Mouse (Mus musculus): ENCODE measurements around the gene Gm10717. TPM values are rescaled to one million over a fixed set of nuclear protein-coding genes. Genes with fewer than 3 reads are reported as not detected.
"Not testable (repeated sequence)": the region's sequence is repeated elsewhere in the genome, so short reads cannot be mapped to it uniquely, and the experiment has no call there.

Gene Gm10717
- 0.34 and 0.53 TPM in 2 replicates for polyA plus RNA-seq (2014; fragmentation: Nextera tagmentation; extraction: Ambion mirVana)

GRCm38 (mm10) chr9:3024912-3025467 is at the start of gene Gm10717:
Gene Gm10717, plus strand, starts transcription at chr9:3025417.
- not testable (repeated sequence) for H3K9me3 ChIP-seq (ENCODE audit: control insufficient read depth, low read length); H3K4me2 ChIP-seq (ENCODE audit: low read length); H3K4me1 ChIP-seq (ENCODE audit: control insufficient read depth in 2 of 2, insufficient read depth in 2 of 2, low read length in 2 of 2); ATAC-seq (ENCODE audit: insufficient number of reproducible peaks, insufficient read depth, low FRiP score, low read depth); H3K27me3 ChIP-seq (ENCODE audit: control insufficient read depth, insufficient read depth, low read length); H3K36me3 ChIP-seq (ENCODE audit: control insufficient read depth, insufficient read depth, low read length); H3K27ac ChIP-seq (replicated peaks in 1 of 2; ENCODE audit: control insufficient read depth in 1 of 2, insufficient read depth in 1 of 2, low read depth in 2 of 2, low read length in 2 of 2); H3K9ac ChIP-seq (ENCODE audit: low read length); H3K4me3 ChIP-seq (ENCODE audit: control insufficient read depth in 1 of 2, insufficient read depth in 1 of 2, low read depth in 1 of 2, low read length in 2 of 2)
- 65% methylated on average over 12 of the region's 12 CpGs for WGBS

GRCm38 (mm10) chr9:3000445-3000972 is 24.7 kb upstream of the Gm10717 start, which contains the start of gene Gm10722:
Gene Gm10722, plus strand, starts transcription at chr9:3000922.
- not testable (repeated sequence) for H3K36me3 ChIP-seq (ENCODE audit: control insufficient read depth, insufficient read depth, low read length); H3K27me3 ChIP-seq (ENCODE audit: control insufficient read depth, insufficient read depth, low read length); H3K9ac ChIP-seq (ENCODE audit: low read length); H3K9me3 ChIP-seq (ENCODE audit: control insufficient read depth, low read length); H3K4me1 ChIP-seq (ENCODE audit: control insufficient read depth in 2 of 2, insufficient read depth in 2 of 2, low read length in 2 of 2); H3K27ac ChIP-seq (replicated peaks in 1 of 2; ENCODE audit: control insufficient read depth in 1 of 2, insufficient read depth in 1 of 2, low read depth in 2 of 2, low read length in 2 of 2); H3K4me2 ChIP-seq (ENCODE audit: low read length); H3K4me3 ChIP-seq (ENCODE audit: control insufficient read depth in 1 of 2, insufficient read depth in 1 of 2, low read depth in 1 of 2, low read length in 2 of 2); ATAC-seq (ENCODE audit: insufficient number of reproducible peaks, insufficient read depth, low FRiP score, low read depth)
- 62% methylated on average over 12 of the region's 12 CpGs for WGBS

- H3K9ac ChIP-seq (ENCODE audit: low read length); H3K4me1 ChIP-seq (ENCODE audit: control insufficient read depth in 2 of 2, insufficient read depth in 2 of 2, low read length in 2 of 2); H3K9me3 ChIP-seq (ENCODE audit: control insufficient read depth, low read length); H3K36me3 ChIP-seq (ENCODE audit: control insufficient read depth, insufficient read depth, low read length); H3K4me2 ChIP-seq (ENCODE audit: low read length); H3K4me3 ChIP-seq (ENCODE audit: control insufficient read depth in 1 of 2, insufficient read depth in 1 of 2, low read depth in 1 of 2, low read length in 2 of 2); ATAC-seq (ENCODE audit: insufficient number of reproducible peaks, insufficient read depth, low FRiP score, low read depth); H3K27me3 ChIP-seq (ENCODE audit: control insufficient read depth, insufficient read depth, low read length); H3K27ac ChIP-seq (replicated peaks in 1 of 2; ENCODE audit: control insufficient read depth in 1 of 2, insufficient read depth in 1 of 2, low read depth in 2 of 2, low read length in 2 of 2): not testable (repeated sequence)
- WGBS, result 60% methylated on average over 8 of the region's 8 CpGs
These were observed 24.2 kb upstream of the Gm10717 start for GRCm38 (mm10) chr9:3001006-3001405.

GRCm38 (mm10) chr9:3001948-3002659 is 23.1 kb upstream of the Gm10717 start:
- H3K4me1 ChIP-seq (ENCODE audit: control insufficient read depth in 2 of 2, insufficient read depth in 2 of 2, low read length in 2 of 2); H3K36me3 ChIP-seq (ENCODE audit: control insufficient read depth, insufficient read depth, low read length); H3K4me3 ChIP-seq (ENCODE audit: control insufficient read depth in 1 of 2, insufficient read depth in 1 of 2, low read depth in 1 of 2, low read length in 2 of 2); H3K4me2 ChIP-seq (ENCODE audit: low read length); H3K27me3 ChIP-seq (ENCODE audit: control insufficient read depth, insufficient read depth, low read length); H3K27ac ChIP-seq (replicated peaks in 1 of 2; ENCODE audit: control insufficient read depth in 1 of 2, insufficient read depth in 1 of 2, low read depth in 2 of 2, low read length in 2 of 2); H3K9ac ChIP-seq (ENCODE audit: low read length); H3K9me3 ChIP-seq (ENCODE audit: control insufficient read depth, low read length): not testable (repeated sequence)
- ATAC-seq (ENCODE audit: insufficient number of reproducible peaks, insufficient read depth, low FRiP score, low read depth), result peak; percentile 86
- 47% methylated on average over 8 of the region's 11 CpGs for WGBS

- not testable (repeated sequence) for H3K27me3 ChIP-seq (ENCODE audit: control insufficient read depth, insufficient read depth, low read length); H3K4me1 ChIP-seq (ENCODE audit: control insufficient read depth in 2 of 2, insufficient read depth in 2 of 2, low read length in 2 of 2); ATAC-seq (ENCODE audit: insufficient number of reproducible peaks, insufficient read depth, low FRiP score, low read depth); H3K4me3 ChIP-seq (ENCODE audit: control insufficient read depth in 1 of 2, insufficient read depth in 1 of 2, low read depth in 1 of 2, low read length in 2 of 2); H3K4me2 ChIP-seq (ENCODE audit: low read length); H3K27ac ChIP-seq (replicated peaks in 1 of 2; ENCODE audit: control insufficient read depth in 1 of 2, insufficient read depth in 1 of 2, low read depth in 2 of 2, low read length in 2 of 2); H3K9ac ChIP-seq (ENCODE audit: low read length); H3K9me3 ChIP-seq (ENCODE audit: control insufficient read depth, low read length); H3K36me3 ChIP-seq (ENCODE audit: control insufficient read depth, insufficient read depth, low read length)
- WGBS, result 73% methylated on average over 6 of the region's 14 CpGs
These were observed 22.3 kb upstream of the Gm10717 start, which contains the start of gene Gm11168 for GRCm38 (mm10) chr9:3002794-3003396. Gene Gm11168, plus strand, starts transcription at chr9:3003346.

GRCm38 (mm10) chr9:3006179-3006578 is 19.0 kb upstream of the Gm10717 start:
- not testable (repeated sequence) for H3K9ac ChIP-seq (ENCODE audit: low read length); H3K27me3 ChIP-seq (ENCODE audit: control insufficient read depth, insufficient read depth, low read length); H3K36me3 ChIP-seq (ENCODE audit: control insufficient read depth, insufficient read depth, low read length); ATAC-seq (ENCODE audit: insufficient number of reproducible peaks, insufficient read depth, low FRiP score, low read depth); H3K4me3 ChIP-seq (ENCODE audit: control insufficient read depth in 1 of 2, insufficient read depth in 1 of 2, low read depth in 1 of 2, low read length in 2 of 2); H3K9me3 ChIP-seq (ENCODE audit: control insufficient read depth, low read length); H3K4me1 ChIP-seq (ENCODE audit: control insufficient read depth in 2 of 2, insufficient read depth in 2 of 2, low read length in 2 of 2); H3K4me2 ChIP-seq (ENCODE audit: low read length); H3K27ac ChIP-seq (replicated peaks in 1 of 2; ENCODE audit: control insufficient read depth in 1 of 2, insufficient read depth in 1 of 2, low read depth in 2 of 2, low read length in 2 of 2)
- 77% methylated on average over 1 of the region's 5 CpGs for WGBS

GRCm38 (mm10) chr9:3006636-3007035 is 18.6 kb upstream of the Gm10717 start:
- H3K9ac ChIP-seq (ENCODE audit: low read length); H3K4me3 ChIP-seq (ENCODE audit: control insufficient read depth in 1 of 2, insufficient read depth in 1 of 2, low read depth in 1 of 2, low read length in 2 of 2); H3K9me3 ChIP-seq (ENCODE audit: control insufficient read depth, low read length); H3K4me1 ChIP-seq (ENCODE audit: control insufficient read depth in 2 of 2, insufficient read depth in 2 of 2, low read length in 2 of 2); H3K36me3 ChIP-seq (ENCODE audit: control insufficient read depth, insufficient read depth, low read length); H3K4me2 ChIP-seq (ENCODE audit: low read length); H3K27me3 ChIP-seq (ENCODE audit: control insufficient read depth, insufficient read depth, low read length); H3K27ac ChIP-seq (replicated peaks in 1 of 2; ENCODE audit: control insufficient read depth in 1 of 2, insufficient read depth in 1 of 2, low read depth in 2 of 2, low read length in 2 of 2): not testable (repeated sequence)
- 66% methylated on average over 7 of the region's 8 CpGs for WGBS
- ATAC-seq (ENCODE audit: insufficient number of reproducible peaks, insufficient read depth, low FRiP score, low read depth), result peak; percentile 63

All from heart, embryonic 14.5 days (tissue).